Mouse (Mus musculus): ENCODE data around the gene Zfp950.

Zfp950 gene

DNA sequence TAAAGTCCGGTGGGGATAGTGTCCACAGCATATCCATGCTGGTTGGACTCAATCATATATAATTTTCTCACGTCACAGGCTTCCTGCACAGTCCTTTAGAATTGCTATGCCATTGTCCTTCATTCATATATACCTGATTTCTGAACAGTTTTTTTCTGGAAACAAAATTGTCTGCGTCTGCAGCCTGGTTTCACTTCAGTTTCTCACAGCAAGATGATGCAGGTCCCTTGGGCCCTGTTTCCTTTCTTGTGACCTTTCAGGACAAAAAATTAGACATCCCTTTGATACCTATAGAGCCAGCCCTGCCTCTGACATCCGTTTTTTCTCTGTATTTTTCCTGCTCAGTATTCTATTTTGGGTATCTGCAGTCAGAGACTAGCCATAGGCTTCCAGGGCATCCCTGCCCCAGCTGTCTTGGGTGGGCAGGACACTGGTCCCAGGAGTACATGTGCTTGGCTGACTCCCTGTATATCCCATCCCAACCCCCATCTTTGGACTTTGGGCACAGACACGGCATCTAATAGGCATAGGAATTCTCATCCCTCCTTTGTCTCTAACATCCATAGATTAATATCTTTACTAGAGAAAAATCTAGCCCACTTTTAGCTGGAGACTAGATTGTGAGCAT is 83.7 kb downstream of the Zfp950 start:
- no peak for DNase-seq (ENCODE audit: low spot score)

- no peak for DNase-seq (ENCODE audit: low spot score)
These were observed 87.9 kb downstream of the Zfp950 start for GRCm38 (mm10) chr19:61052786-61053185.

GRCm38 (mm10) chr19:61052008-61052407 is 88.6 kb downstream of the Zfp950 start:
- no peak for DNase-seq (ENCODE audit: low spot score)

DNA sequence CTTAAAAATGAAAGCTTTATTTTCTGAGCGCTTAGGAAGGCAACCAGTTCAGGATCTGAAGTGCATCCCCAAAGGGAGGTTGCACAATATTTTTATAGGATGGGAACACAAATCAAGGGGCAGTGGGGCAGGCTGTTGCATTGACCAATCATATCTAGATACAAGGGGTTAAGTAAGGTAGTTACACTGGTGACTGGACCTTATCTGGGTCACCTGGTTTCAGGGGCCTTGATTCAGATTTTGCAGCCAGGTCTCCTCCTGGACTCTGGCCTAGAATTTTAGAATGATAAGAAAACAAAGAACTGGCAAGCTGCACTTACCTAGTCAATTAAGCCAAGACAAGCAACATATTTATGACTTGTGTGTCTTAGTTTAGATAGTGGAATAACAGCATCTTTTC is 89.5 kb downstream of the Zfp950 start:
- DNase-seq (ENCODE audit: low spot score): no peak

DNA sequence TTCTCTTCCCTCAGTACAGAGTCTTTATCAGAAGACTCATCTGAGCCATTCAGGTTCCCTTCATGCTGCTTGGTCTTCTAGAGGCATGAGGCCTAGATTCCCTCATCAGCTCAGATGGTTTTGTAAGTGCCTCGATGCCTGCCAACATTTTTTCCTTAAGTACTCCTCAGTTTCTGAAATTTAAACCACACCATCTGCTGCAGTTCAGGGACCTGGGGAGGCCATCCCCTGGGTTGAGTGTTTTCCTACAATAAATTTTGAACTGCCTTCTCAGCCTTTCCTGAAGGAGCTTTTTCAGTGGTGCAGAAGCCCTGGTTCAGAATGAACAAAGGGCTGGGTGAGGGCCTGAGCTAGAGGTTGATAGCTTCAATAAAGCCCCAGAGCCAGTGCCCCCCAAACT is 91.2 kb downstream of the Zfp950 start:
- no peak for DNase-seq (ENCODE audit: low spot score)

DNA sequence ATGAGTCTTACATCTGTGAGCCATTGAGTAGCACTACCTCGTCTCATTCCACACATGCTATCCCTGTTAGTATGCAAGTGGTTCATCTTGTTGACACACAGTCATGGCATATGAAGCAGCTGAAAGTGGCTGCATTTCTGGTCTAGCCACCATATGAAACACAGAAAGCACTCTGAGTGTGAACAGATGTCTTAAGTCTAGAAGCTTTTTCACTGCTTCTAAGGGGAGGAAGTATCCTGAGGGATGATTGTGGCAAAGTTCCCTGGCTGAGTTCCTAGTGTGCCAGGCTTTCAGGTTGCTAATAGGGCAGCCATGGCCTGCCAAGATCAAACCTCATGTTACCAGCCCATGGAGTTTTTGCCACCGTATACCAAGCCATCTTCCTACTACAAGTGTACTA is 92.0 kb downstream of the Zfp950 start:
- DNase-seq (ENCODE audit: low spot score): no peak

GRCm38 (mm10) chr19:61039151-61039550 is 101.5 kb downstream of the Zfp950 start:
- DNase-seq (ENCODE audit: low spot score): no peak

- DNase-seq (ENCODE audit: low spot score): no peak
These were observed 109.1 kb downstream of the Zfp950 start for GRCm38 (mm10) chr19:61031570-61031969.

GRCm38 (mm10) chr19:61021939-61022566 is 118.6 kb downstream of the Zfp950 start:
- DNase-seq (ENCODE audit: low spot score): no peak

GRCm38 (mm10) chr19:61021502-61021901 is 119.1 kb downstream of the Zfp950 start:
- DNase-seq (ENCODE audit: low spot score): no peak

DNA sequence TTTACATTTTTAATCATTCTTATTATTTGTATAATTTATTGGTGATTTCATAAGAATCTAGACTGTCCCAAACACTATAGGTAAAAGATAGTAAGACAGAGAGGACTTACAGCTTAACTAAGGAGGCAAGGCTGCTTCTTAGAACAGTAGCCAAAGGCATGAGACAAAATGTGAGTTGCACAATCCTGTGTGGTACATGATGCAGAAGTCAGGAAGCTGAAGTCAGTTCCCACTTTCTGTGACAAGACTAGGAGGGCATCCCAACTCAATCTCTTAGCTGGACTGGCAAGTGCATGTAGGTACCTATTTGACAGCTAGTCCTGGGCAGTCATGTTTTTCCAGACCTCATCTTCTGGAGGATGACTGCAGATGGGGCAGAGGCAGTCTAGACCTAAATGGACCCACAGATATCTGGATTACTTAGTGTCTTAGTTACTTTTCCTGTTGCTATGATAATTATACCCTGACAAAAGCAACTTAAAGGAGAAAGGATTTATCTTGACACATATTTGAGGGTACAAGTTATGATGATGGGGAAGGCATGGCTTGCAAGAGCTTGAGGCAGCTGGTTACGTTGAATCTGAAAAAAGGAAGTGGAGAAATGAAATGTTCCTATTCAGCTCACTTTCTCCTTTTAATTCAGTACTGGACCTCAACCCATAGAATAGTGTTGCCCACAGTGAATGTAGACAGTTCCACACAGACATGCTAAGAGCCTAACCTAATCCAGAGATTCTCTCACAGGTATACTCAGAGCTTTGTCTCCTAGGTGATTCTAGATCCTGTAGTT is 123.0 kb downstream of the Zfp950 start:
- DNase-seq (ENCODE audit: low spot score): no peak

DNA sequence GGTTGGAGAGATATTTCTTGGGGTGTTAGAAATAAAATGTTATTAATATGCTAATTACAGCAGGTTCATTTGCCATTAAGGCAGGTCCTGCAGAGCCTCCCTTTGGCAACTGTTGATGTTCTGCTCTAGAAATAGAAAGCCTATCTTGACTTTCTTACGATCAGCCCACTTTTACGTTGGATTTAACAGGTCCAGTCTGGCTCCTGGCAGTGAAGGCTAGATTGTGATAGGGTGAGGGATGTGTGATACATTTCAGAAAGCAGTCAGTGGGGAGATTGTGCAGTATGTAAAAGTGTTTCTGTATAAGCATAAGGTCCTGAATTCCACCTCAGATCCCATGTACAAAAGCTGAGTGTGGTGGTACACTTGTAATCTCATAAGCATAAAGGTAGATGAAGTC is 131.4 kb downstream of the Zfp950 start:
- DNase-seq (ENCODE audit: low spot score): no peak
